Mouse (Mus musculus): Measurements from ENCODE around the gene Ntf5. TPM values are rescaled to one million over a fixed set of nuclear protein-coding genes. Genes with fewer than 3 reads are reported as not detected.
"Not testable (repeated sequence)": the region's sequence is repeated elsewhere in the genome, so short reads cannot be mapped to it uniquely, and the experiment has no call there.

Ntf5 gene
- total and polyA plus RNA-seq, 3 experiments: 0.43 to 1.5 (median 0.59) TPM

- H3K36me3 ChIP-seq (replicated peaks in 1 of 2; ENCODE audit: control insufficient read depth in 1 of 2, insufficient read depth in 1 of 2, low read length in 1 of 2): peaks cover 39 to 57% of the 10 kb centered on the region in 2 experiments
Observed at GRCm38 (mm10) chr7:45461781-45462180, 48.3 kb downstream of the Ntf5 start.

GRCm38 (mm10) chr7:45462325-45462724 is 48.8 kb downstream of the Ntf5 start:
- DNase-seq (ENCODE audit: extremely low read depth): no peak
- Histone ChIP-seq H3K79me2 (replicated peaks; ENCODE audit: control insufficient read depth, extremely low read depth, insufficient read depth, poor library complexity, severe bottlenecking) (peaks cover 48% of the 10 kb centered on the region), H3K4me3 (replicated peaks in 1 of 3; ENCODE audit: low read depth in 2 of 3, low read length in 2 of 3, poor library complexity in 1 of 3) (no peak overlapping the region), H3K27ac (ENCODE audit: insufficient read depth, low read depth) (peak overlapping the region; percentile 47), H3K27me3 (replicated peaks) (no peaks in the 10 kb centered on the region), H3K4me2 (ENCODE audit: insufficient read depth, low read depth, poor library complexity, severe bottlenecking) (no peak overlapping the region), H3K36me3 (replicated peaks in 1 of 2; ENCODE audit: control insufficient read depth in 1 of 2, insufficient read depth in 1 of 2, low read length in 1 of 2) (peaks cover 37 to 53% of the 10 kb centered on the region in 2 experiments), H3K4me1 (ENCODE audit: control insufficient read depth in 1 of 2, insufficient read depth in 2 of 2) (peaks cover 16 to 43% of the 10 kb centered on the region in 2 experiments), H3K9ac (ENCODE audit: insufficient read depth, low read depth) (no peak overlapping the region), H3K9me3 (replicated peaks; ENCODE audit: low read length) (no peaks in the 10 kb centered on the region)
- dilution Hi-C loops (cut with MboI; ENCODE audit: extremely low pct_ligation_motif_present, extremely low pct_unique_long_range_greater_than_20kb, low sequenced_read_pairs): no loop called here
- in situ Hi-C loops (cut with MboI; ENCODE audit: low pct_ligation_motif_present, low pct_unique_long_range_greater_than_20kb, low sequenced_read_pairs): loop anchor here (10.0 kb wide), 1 partner anchor 222 kb away; the partner anchor contains the start of gene Ntn5
- TF ChIP-seq USF1 (IDR thresholded peaks at IDR 0.05; ENCODE audit: low read depth, low read length) (no peak), CHD2 (IDR thresholded peaks at IDR 0.05; ENCODE audit: low read length) (no peak), MXI1 (IDR thresholded peaks at IDR 0.05; ENCODE audit: low read depth, low read length) (no peak), KAT2A (IDR thresholded peaks at IDR 0.05; ENCODE audit: insufficient replicate concordance, low read length) (no peak), ZKSCAN1 (IDR thresholded peaks at IDR 0.05; ENCODE audit: borderline replicate concordance, low read depth, low read length) (no peak), CHD1 (IDR thresholded peaks at IDR 0.05; ENCODE audit: low read depth, low read length) (no peak), MEF2A (IDR thresholded peaks at IDR 0.05; ENCODE audit: borderline replicate concordance, low read depth, low read length) (no peak), HCFC1 (IDR thresholded peaks at IDR 0.05; ENCODE audit: low read depth, low read length) (no peak), USF2 (conservative IDR thresholded peaks at IDR 0.05; ENCODE audit: low read depth, low read length) (no peak), TBP (conservative IDR thresholded peaks at IDR 0.05; ENCODE audit: low read depth, low read length) (no peak), JUND (conservative IDR thresholded peaks at IDR 0.05; ENCODE audit: low read depth, low read length) (no peak), NELFE (IDR thresholded peaks at IDR 0.05; ENCODE audit: low read depth, low read length) (no peak), ETS1 (conservative IDR thresholded peaks at IDR 0.05; ENCODE audit: low read depth, low read length) (no peak), EP300 (IDR thresholded peaks at IDR 0.05; ENCODE audit: low read length) (no peak), MAX (IDR thresholded peaks at IDR 0.05; ENCODE audit: low read length) (no peak), PAX5 (IDR thresholded peaks at IDR 0.05; ENCODE audit: low read length) (no peak), NRF1 (IDR thresholded peaks at IDR 0.05; ENCODE audit: low read depth, low read length) (no peak), MAFK (IDR thresholded peaks at IDR 0.05; ENCODE audit: insufficient replicate concordance, low read length) (no peak), E2F4 (IDR thresholded peaks at IDR 0.05; ENCODE audit: insufficient replicate concordance, low read depth, low read length) (no peak), SMC3 (IDR thresholded peaks at IDR 0.05; ENCODE audit: low read depth, low read length) (no peak)

More at GRCm38 (mm10) chr7:45461781-45462180, 48.3 kb downstream of the Ntf5 start:
- DNase-seq (ENCODE audit: extremely low read depth): no peak
- Histone ChIP-seq H3K27me3 (replicated peaks) (no peaks in the 10 kb centered on the region), H3K4me1 (ENCODE audit: control insufficient read depth in 1 of 2, insufficient read depth in 2 of 2) (peaks cover 16 to 44% of the 10 kb centered on the region in 2 experiments), H3K9me3 (replicated peaks; ENCODE audit: low read length) (no peaks in the 10 kb centered on the region), H3K9ac (ENCODE audit: insufficient read depth, low read depth) (no peak overlapping the region), H3K4me2 (ENCODE audit: insufficient read depth, low read depth, poor library complexity, severe bottlenecking) (no peak overlapping the region), H3K4me3 (replicated peaks in 1 of 3; ENCODE audit: low read depth in 2 of 3, low read length in 2 of 3, poor library complexity in 1 of 3) (no peak overlapping the region), H3K27ac (ENCODE audit: insufficient read depth, low read depth) (no peak overlapping the region), H3K79me2 (replicated peaks; ENCODE audit: control insufficient read depth, extremely low read depth, insufficient read depth, poor library complexity, severe bottlenecking) (peaks cover 49% of the 10 kb centered on the region)
- TF ChIP-seq POLR2A (IDR thresholded peaks at IDR 0.05; ENCODE audit: low read depth, low read length) (peak; percentile 6; the same call in 1 of the 2 replicates), ZMIZ1 (IDR thresholded peaks at IDR 0.05; ENCODE audit: low read depth, low read length) (no peak)
- dilution Hi-C loops (cut with MboI; ENCODE audit: extremely low pct_ligation_motif_present, extremely low pct_unique_long_range_greater_than_20kb, low sequenced_read_pairs): no loop called here
- in situ Hi-C loops (cut with MboI; ENCODE audit: low pct_ligation_motif_present, low pct_unique_long_range_greater_than_20kb, low sequenced_read_pairs): loop anchor here (10.0 kb wide), 1 partner anchor 223 kb away; the partner anchor contains the start of gene Ntn5

- H3K27ac ChIP-seq (ENCODE audit: insufficient read depth, low read depth); H3K9me3 ChIP-seq (replicated peaks; ENCODE audit: low read length); H3K27me3 ChIP-seq (replicated peaks); DNase-seq (ENCODE audit: extremely low read depth); dilution Hi-C loops (cut with MboI; ENCODE audit: extremely low pct_ligation_motif_present, extremely low pct_unique_long_range_greater_than_20kb, low sequenced_read_pairs); H3K4me3 ChIP-seq (replicated peaks in 1 of 3; ENCODE audit: low read depth in 2 of 3, low read length in 2 of 3, poor library complexity in 1 of 3); H3K9ac ChIP-seq (ENCODE audit: insufficient read depth, low read depth); H3K4me2 ChIP-seq (ENCODE audit: insufficient read depth, low read depth, poor library complexity, severe bottlenecking): not testable (repeated sequence)
- peaks cover 33 to 49% of the 10 kb centered on the region in 2 experiments for H3K36me3 ChIP-seq (replicated peaks in 1 of 2; ENCODE audit: control insufficient read depth in 1 of 2, insufficient read depth in 1 of 2, low read length in 1 of 2)
- H3K79me2 ChIP-seq (replicated peaks; ENCODE audit: control insufficient read depth, extremely low read depth, insufficient read depth, poor library complexity, severe bottlenecking): peaks cover 43% of the 10 kb centered on the region
- in situ Hi-C loops (cut with MboI; ENCODE audit: low pct_ligation_motif_present, low pct_unique_long_range_greater_than_20kb, low sequenced_read_pairs): loop anchor here (10.0 kb wide), 1 partner anchor 222 kb away; the partner anchor contains the start of gene Ntn5
- H3K4me1 ChIP-seq (ENCODE audit: control insufficient read depth in 1 of 2, insufficient read depth in 2 of 2): peaks cover 16 to 41% of the 10 kb centered on the region in 2 experiments
Observed at GRCm38 (mm10) chr7:45462868-45463267, 49.4 kb downstream of the Ntf5 start.

Data from CH12.LX (cell line).